Mouse (Mus musculus): ENCODE data around the gene Arpp21. TPM values are rescaled to one million over a fixed set of nuclear protein-coding genes. Genes with fewer than 3 reads are reported as not detected.

Arpp21 gene
- polyA plus RNA-seq, 1 experiment, result 36.1 TPM

DNA sequence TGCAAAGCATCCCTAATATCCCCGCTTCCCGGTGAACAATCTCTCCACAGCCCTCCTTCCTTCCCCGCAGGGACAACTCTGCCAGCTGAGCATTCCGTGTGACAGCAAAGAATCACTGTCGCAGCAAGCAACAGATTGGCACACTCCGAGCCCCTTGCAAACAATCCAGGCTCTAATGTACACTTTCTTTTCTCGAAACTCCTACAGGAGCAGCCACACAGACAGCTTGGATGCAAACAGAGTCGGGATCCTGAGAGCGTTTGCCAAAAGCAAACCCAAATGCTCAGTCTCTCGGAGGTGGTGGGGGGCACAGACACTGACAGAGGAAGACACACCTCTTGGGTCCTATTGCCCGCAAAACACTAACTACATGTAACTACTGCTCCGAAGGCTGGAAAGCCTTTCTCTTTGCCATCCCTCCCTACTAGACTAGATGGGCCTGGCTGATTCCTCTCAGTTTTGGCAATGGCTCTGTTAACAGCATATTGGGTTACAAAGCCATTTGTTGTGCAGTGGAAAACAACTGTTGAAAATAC is 47.3 kb downstream of the Arpp21 start:
- H3K4me3 ChIP-seq, result no peak overlapping the region
- H3K4me2 ChIP-seq (ENCODE audit: low read depth), result peak overlapping the region; percentile 47
- no peaks in the 10 kb centered on the region for H3K79me2 ChIP-seq (ENCODE audit: control insufficient read depth, insufficient read depth)
- TF ChIP-seq USF1 (IDR thresholded peaks at IDR 0.05; ENCODE audit: low read depth) (no peak), MYOD1 (IDR thresholded peaks at IDR 0.05; ENCODE audit: control insufficient read depth in 1 of 3, insufficient read length in 2 of 3, low read depth in 2 of 3) (no peak), MAX (IDR thresholded peaks at IDR 0.05; ENCODE audit: low read depth) (no peak), SRF (IDR thresholded peaks at IDR 0.05; ENCODE audit: control insufficient read depth, insufficient read length, low read depth) (no peak), E2F4 (IDR thresholded peaks at IDR 0.05; ENCODE audit: insufficient read depth) (no peak), POLR2A (IDR thresholded peaks at IDR 0.05; ENCODE audit: insufficient read length, low read depth) (no peak), MYOG (IDR thresholded peaks at IDR 0.05; ENCODE audit: control insufficient read depth in 1 of 3, insufficient read depth in 1 of 3, insufficient read length in 2 of 3, low read depth in 2 of 3) (no peak), TCF3 (IDR thresholded peaks at IDR 0.05; ENCODE audit: insufficient read length, low read depth) (no peak), REST (IDR thresholded peaks at IDR 0.05; ENCODE audit: insufficient read depth, insufficient read length) (no peak), CEBPB (IDR thresholded peaks at IDR 0.05; ENCODE audit: insufficient read depth, poor library complexity, severe bottlenecking) (no peak), POLR2AphosphoS2 (IDR thresholded peaks at IDR 0.05; ENCODE audit: insufficient read length, low read depth) (no peak), TCF12 (IDR thresholded peaks at IDR 0.05; ENCODE audit: insufficient read depth, poor library complexity, severe bottlenecking) (no peak)
- H3K27me3 ChIP-seq (ENCODE audit: control insufficient read depth, insufficient read depth, insufficient read length), result no peaks in the 10 kb centered on the region
- no peaks in the 10 kb centered on the region for H3K36me3 ChIP-seq (ENCODE audit: control insufficient read depth, insufficient read depth)
- no peak overlapping the region for H3ac ChIP-seq (ENCODE audit: control insufficient read depth, insufficient read length)

DNA sequence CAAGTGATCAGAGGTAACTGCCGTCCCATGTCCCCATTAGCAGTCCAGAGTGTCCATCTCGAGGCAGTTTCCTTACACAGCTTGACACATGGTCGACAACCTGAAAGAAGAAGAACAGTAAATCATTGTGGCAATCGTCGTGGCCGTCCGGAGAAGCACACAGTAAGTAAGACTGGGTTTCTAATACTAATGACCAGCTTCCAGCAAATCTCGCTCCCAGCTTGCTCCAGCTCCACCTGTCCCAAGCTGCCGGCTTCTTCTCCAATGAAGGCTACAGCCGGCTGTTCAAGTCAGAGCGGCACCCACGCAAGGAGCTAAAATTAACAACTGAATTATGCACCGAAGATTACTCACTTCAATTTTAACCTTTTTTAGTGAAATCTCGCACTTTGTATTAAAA is 48.1 kb downstream of the Arpp21 start:
- no peak overlapping the region for H3ac ChIP-seq (ENCODE audit: control insufficient read depth, insufficient read length)
- no peak for TF ChIP-seq POLR2AphosphoS2 (IDR thresholded peaks at IDR 0.05; ENCODE audit: insufficient read length, low read depth)
- TF ChIP-seq TCF3 (IDR thresholded peaks at IDR 0.05; ENCODE audit: insufficient read length, low read depth), result no peak
- TF ChIP-seq TCF12 (IDR thresholded peaks at IDR 0.05; ENCODE audit: insufficient read depth, poor library complexity, severe bottlenecking), result peak; percentile 7
- TF ChIP-seq REST (IDR thresholded peaks at IDR 0.05; ENCODE audit: insufficient read depth, insufficient read length), result no peak
- no peak for TF ChIP-seq USF1 (IDR thresholded peaks at IDR 0.05; ENCODE audit: low read depth)
- no peak for TF ChIP-seq MAX (IDR thresholded peaks at IDR 0.05; ENCODE audit: low read depth)
- peak in 2 of 3 experiments; percentile 21 to 35 for TF ChIP-seq MYOG (IDR thresholded peaks at IDR 0.05; ENCODE audit: control insufficient read depth in 1 of 3, insufficient read depth in 1 of 3, insufficient read length in 2 of 3, low read depth in 2 of 3)
- peak; percentile 11 to 63 (median 28) for TF ChIP-seq MYOD1 (IDR thresholded peaks at IDR 0.05; ENCODE audit: control insufficient read depth in 1 of 3, insufficient read length in 2 of 3, low read depth in 2 of 3)
- no peak for TF ChIP-seq SRF (IDR thresholded peaks at IDR 0.05; ENCODE audit: control insufficient read depth, insufficient read length, low read depth)
- no peak for TF ChIP-seq POLR2A (IDR thresholded peaks at IDR 0.05; ENCODE audit: insufficient read length, low read depth)
- H3K36me3 ChIP-seq (ENCODE audit: control insufficient read depth, insufficient read depth), result no peaks in the 10 kb centered on the region
- peak overlapping the region; percentile 54 for H3K4me2 ChIP-seq (ENCODE audit: low read depth)
- no peaks in the 10 kb centered on the region for H3K79me2 ChIP-seq (ENCODE audit: control insufficient read depth, insufficient read depth)
- no peaks in the 10 kb centered on the region for H3K27me3 ChIP-seq (ENCODE audit: control insufficient read depth, insufficient read depth, insufficient read length)
- peak overlapping the region; percentile 14 for H3K4me3 ChIP-seq

DNA sequence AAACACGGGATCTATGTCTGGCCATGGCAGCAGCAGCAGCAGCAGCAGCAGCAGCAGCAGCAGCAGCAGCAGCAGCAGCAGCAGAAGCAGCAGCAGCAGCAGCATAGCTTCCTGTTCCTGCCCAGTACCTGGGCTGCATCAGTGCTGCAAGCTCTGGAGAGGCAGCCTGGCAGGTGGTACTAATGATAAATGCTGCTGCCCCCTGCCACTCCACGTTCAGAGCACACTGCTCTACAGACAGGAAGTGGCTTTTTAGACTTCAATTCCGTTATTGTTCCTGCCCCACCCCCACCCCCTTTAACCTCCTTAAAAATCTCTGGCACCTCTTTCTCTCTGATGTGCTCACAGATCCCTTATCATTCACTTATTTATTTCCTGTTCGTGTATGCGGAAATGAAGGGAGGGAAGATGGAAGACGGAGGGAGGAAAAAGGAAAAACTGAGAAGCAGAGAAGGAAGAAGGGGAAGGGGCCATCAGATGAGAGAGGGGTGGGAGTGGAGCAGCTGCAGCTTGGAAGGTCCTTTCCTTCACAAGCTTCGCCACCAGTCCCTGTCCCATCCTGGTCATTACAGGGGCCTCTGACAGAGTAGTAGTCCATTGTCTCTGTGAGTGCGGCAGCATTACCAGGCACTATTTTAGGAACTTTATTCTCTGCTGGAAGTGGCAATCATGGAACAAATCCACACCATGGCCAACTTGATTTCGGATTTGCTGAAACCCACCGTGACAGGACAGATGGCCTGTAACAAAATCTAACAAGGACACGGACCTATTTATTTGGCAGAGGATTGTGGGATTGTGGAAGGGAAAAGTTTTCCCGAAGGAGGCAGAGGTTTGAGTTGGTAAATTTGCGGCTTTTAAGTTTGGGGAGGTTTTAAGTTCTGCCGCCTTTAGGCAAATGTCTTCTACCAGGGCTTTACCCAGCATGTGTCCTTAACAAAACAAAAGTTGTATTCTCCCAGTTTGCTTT is 49.1 kb downstream of the Arpp21 start:
- Histone ChIP-seq H3K4me2 (ENCODE audit: low read depth) (peak overlapping the region; percentile 54), H3K27me3 (ENCODE audit: control insufficient read depth, insufficient read depth, insufficient read length) (no peaks in the 10 kb centered on the region), H3K36me3 (ENCODE audit: control insufficient read depth, insufficient read depth) (no peaks in the 10 kb centered on the region), H3ac (ENCODE audit: control insufficient read depth, insufficient read length) (no peak overlapping the region), H3K79me2 (ENCODE audit: control insufficient read depth, insufficient read depth) (no peaks in the 10 kb centered on the region), H3K4me3 (peak overlapping the region; percentile 14)
- TF ChIP-seq USF1 (IDR thresholded peaks at IDR 0.05; ENCODE audit: low read depth) (no peak), MYOG (IDR thresholded peaks at IDR 0.05; ENCODE audit: control insufficient read depth in 1 of 3, insufficient read depth in 1 of 3, insufficient read length in 2 of 3, low read depth in 2 of 3) (no peak), POLR2AphosphoS2 (IDR thresholded peaks at IDR 0.05; ENCODE audit: insufficient read length, low read depth) (no peak), CEBPB (IDR thresholded peaks at IDR 0.05; ENCODE audit: insufficient read depth, poor library complexity, severe bottlenecking) (no peak), TCF12 (IDR thresholded peaks at IDR 0.05; ENCODE audit: insufficient read depth, poor library complexity, severe bottlenecking) (no peak), SRF (IDR thresholded peaks at IDR 0.05; ENCODE audit: control insufficient read depth, insufficient read length, low read depth) (no peak), E2F4 (IDR thresholded peaks at IDR 0.05; ENCODE audit: insufficient read depth) (no peak), MYOD1 (IDR thresholded peaks at IDR 0.05; ENCODE audit: control insufficient read depth in 1 of 3, insufficient read length in 2 of 3, low read depth in 2 of 3) (no peak), REST (IDR thresholded peaks at IDR 0.05; ENCODE audit: insufficient read depth, insufficient read length) (no peak), POLR2A (IDR thresholded peaks at IDR 0.05; ENCODE audit: insufficient read length, low read depth) (no peak), TCF3 (IDR thresholded peaks at IDR 0.05; ENCODE audit: insufficient read length, low read depth) (no peak), MAX (IDR thresholded peaks at IDR 0.05; ENCODE audit: low read depth) (no peak)

DNA sequence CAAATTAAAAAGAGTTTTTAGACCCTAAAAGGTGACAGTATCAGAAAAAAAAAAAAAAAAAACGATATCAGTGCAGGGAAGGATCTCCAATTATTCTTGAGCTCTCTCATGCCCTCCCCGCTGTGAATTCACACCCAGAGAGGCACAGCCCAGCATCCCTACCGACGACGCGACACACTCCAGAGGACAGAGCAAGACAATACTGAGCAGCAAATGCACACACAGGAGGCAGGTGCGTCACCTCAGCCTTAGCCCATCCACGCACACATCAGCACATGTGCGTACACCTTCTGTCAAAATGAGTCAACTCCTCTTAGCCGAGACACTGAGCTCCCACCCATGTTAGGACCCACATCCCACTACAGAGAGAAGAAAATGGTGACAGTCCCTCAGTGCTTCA is 50.0 kb downstream of the Arpp21 start:
- TF ChIP-seq POLR2A (IDR thresholded peaks at IDR 0.05; ENCODE audit: insufficient read length, low read depth) (peak; percentile 16), E2F4 (IDR thresholded peaks at IDR 0.05; ENCODE audit: insufficient read depth) (no peak), MYOD1 (IDR thresholded peaks at IDR 0.05; ENCODE audit: control insufficient read depth in 1 of 3, insufficient read length in 2 of 3, low read depth in 2 of 3) (no peak), POLR2AphosphoS2 (IDR thresholded peaks at IDR 0.05; ENCODE audit: insufficient read length, low read depth) (no peak), USF1 (IDR thresholded peaks at IDR 0.05; ENCODE audit: low read depth) (no peak)
- no peaks in the 10 kb centered on the region for H3K79me2 ChIP-seq (ENCODE audit: control insufficient read depth, insufficient read depth)
- no peak overlapping the region for H3ac ChIP-seq (ENCODE audit: control insufficient read depth, insufficient read length)
- H3K4me2 ChIP-seq (ENCODE audit: low read depth), result peak overlapping the region; percentile 18
- H3K4me3 ChIP-seq, result no peak overlapping the region
- H3K36me3 ChIP-seq (ENCODE audit: control insufficient read depth, insufficient read depth), result no peaks in the 10 kb centered on the region
- H3K27me3 ChIP-seq (ENCODE audit: control insufficient read depth, insufficient read depth, insufficient read length), result no peaks in the 10 kb centered on the region
